Mouse (Mus musculus) C2C12 (cell line): ENCODE results near the gene Rsph1.

Experiments used
- CTCF ChIP-seq: IDR thresholded peaks from one replicate; pipeline ENCODE4 v1.5.1; 2011; ENCODE audit not compliant: control insufficient read depth, insufficient read depth, insufficient read length
- FOSL1 ChIP-seq: IDR thresholded peaks from one replicate; pipeline ENCODE4 v1.8.0; 2011; ENCODE audit warnings: mild to moderate bottlenecking, low read length; ENCODE audit not compliant: poor library complexity, insufficient read depth, severe bottlenecking
- MAX ChIP-seq: IDR thresholded peaks from one replicate; pipeline ENCODE4 v1.6.1; 2011; ENCODE audit warnings: mild to moderate bottlenecking, control low read depth
- USF1 ChIP-seq: IDR thresholded peaks from one replicate; pipeline ENCODE4 v1.6.1; 2011; ENCODE audit warnings: low read depth, mild to moderate bottlenecking, control low read depth, moderate library complexity

GRCm38 (mm10) chr17:31282687-31283053 lies 5.5 kb upstream of the Rsph1 start:
- TF ChIP-seq MAX: no peak
- no peak for TF ChIP-seq CTCF
- TF ChIP-seq FOSL1: no peak
- no peak for TF ChIP-seq USF1
